Mouse (Mus musculus): ENCODE measurements around the gene Errfi1. TPM values are rescaled to one million over a fixed set of nuclear protein-coding genes. Genes with fewer than 3 reads are reported as not detected.

The Errfi1 gene
- total RNA-seq (2017) = 5.2 and 6.3 TPM in 2 replicates

DNA sequence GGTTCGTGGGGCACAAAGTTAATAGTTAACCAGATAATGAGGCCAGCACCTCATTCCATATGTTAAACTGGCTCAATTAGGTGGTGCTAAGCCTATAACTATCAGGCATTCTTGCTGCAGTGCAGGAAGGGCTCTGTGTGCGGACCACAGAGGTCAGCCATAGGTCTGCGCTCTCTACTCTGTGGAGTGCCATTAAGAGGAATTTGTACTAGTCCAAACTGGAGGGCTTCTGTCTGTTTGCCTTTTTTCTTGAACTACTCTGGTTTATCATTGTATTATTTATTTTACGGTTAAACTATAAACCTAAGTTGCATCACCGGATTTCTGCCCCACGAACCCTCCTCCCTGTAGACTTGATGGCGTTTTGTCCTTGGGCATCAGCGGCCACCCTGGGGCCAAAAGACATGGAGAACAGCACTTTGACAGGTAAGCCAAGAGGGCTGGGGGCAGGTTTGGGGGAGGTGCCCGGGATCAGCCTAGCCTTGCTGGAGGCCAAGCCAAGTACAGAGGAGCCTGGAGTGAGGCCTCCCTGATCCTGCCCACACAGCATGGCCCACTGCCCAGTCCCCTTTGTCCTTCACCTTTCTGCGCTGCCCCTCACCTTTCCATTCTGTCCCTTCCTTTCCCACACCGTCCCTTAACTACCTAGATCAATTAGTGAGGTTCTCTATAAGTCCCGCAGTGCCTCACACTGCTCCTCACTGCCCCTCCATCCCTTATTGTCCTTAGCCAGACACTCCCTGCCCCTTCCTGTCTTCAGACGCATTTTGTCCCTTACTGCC, at the start of gene Errfi1:
Gene Errfi1, plus strand, starts transcription at position 240 of the 782 bp plus-strand sequence.
- no peak for ATAC-seq (ENCODE audit: extremely low read depth, insufficient number of reproducible peaks, low FRiP score, poor library complexity, severe bottlenecking)

- ATAC-seq (ENCODE audit: extremely low read depth, insufficient number of reproducible peaks, low FRiP score, poor library complexity, severe bottlenecking) = no peak
Observed at GRCm38 (mm10) chr4:150804204-150804603, 49.5 kb upstream of the Errfi1 start.

- no peak for ATAC-seq (ENCODE audit: extremely low read depth, insufficient number of reproducible peaks, low FRiP score, poor library complexity, severe bottlenecking)
Observed at GRCm38 (mm10) chr4:150807727-150808470, 45.8 kb upstream of the Errfi1 start.

DNA sequence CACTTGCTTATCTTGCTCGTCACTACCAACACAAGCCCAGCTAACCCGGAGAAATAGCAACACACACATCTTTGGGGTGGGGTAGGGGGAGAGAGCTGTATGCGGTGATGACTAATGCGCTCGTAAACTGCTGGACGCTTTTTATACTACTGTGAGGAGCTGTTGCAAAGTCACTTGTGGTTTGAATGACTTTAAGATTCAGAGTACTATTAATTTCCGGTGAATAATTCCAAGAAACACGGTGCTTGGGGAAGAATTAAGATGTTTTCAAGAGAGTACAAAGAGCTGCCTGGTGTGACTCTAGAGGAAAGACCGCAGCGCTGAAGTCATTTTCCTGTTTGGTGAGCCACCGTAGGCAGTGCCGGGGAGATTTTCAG, 45.3 kb upstream of the Errfi1 start:
- ATAC-seq (ENCODE audit: extremely low read depth, insufficient number of reproducible peaks, low FRiP score, poor library complexity, severe bottlenecking) = no peak

- ATAC-seq (ENCODE audit: extremely low read depth, insufficient number of reproducible peaks, low FRiP score, poor library complexity, severe bottlenecking) = no peak
Observed at GRCm38 (mm10) chr4:150809323-150809722, 44.4 kb upstream of the Errfi1 start.

GRCm38 (mm10) chr4:150815144-150815543, 38.6 kb upstream of the Errfi1 start:
- ATAC-seq (ENCODE audit: extremely low read depth, insufficient number of reproducible peaks, low FRiP score, poor library complexity, severe bottlenecking) = no peak

DNA sequence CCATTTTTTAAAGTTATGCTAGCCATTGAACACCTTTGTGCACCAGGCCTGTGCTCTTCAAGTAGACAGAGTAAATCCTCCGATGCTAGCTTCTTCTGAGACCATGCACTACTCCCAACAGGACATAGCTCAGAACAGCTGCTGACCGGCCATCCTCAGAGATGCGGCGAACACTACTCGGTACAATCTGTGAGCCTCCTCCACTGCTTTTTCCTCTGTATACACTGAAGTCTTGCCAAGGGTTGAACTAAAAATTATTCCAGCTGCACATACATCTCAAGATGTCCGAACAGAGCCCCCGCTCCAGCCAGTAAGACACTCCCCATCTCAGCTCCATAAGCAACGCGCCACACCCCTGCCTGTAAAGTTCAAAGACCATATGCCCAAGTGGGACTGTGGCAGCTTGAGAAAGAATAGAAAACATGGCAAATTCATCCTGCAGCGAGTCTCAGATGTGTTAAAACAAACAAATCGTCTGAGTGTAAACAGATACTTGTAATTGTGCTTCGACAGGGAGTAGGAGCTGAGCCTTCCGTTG, 37.2 kb upstream of the Errfi1 start:
- ATAC-seq (ENCODE audit: extremely low read depth, insufficient number of reproducible peaks, low FRiP score, poor library complexity, severe bottlenecking) = no peak

DNA sequence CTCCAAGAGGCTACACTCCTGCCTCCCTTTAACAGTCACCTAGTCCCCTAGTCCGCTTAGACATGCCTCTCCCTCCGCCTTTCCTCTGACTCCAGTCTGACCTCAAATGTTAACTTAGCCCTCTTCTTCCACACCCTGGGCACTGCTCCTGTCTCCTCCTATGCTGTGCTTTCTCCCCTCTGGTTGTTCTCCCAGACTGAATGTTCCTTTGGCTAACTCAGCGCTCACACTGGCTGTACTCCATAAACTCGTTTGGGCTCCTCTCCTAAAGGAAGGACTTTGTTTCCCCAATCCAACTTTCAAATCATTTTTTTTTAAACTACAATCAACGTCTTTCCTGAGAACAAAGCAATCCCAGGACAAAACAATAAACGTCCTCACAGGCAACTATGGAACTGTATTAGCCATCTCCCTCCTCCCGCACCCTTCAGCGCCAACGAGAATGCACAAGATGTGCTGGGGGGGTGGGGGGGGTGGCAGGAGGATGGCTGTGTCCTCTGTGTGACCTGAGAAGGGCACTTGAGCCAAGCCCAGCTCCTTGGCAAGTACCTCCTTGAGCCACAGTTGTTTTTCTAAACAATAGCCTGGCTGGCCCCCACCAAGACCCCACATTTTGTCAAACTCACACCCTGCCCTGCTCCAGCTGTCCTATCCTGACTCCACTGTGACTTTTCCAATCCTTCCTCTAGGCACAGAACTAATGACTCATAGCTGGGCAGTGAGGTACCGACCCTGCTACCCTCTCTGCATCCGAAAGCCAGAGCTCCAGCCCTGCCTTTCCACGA, 34.4 kb upstream of the Errfi1 start:
- ATAC-seq (ENCODE audit: extremely low read depth, insufficient number of reproducible peaks, low FRiP score, poor library complexity, severe bottlenecking) = no peak

- ATAC-seq (ENCODE audit: extremely low read depth, insufficient number of reproducible peaks, low FRiP score, poor library complexity, severe bottlenecking) = no peak
Observed at GRCm38 (mm10) chr4:150821381-150821780, 32.3 kb upstream of the Errfi1 start.

- ATAC-seq (ENCODE audit: extremely low read depth, insufficient number of reproducible peaks, low FRiP score, poor library complexity, severe bottlenecking) = no peak
Observed at GRCm38 (mm10) chr4:150822624-150823023, 31.1 kb upstream of the Errfi1 start.

- no peak for ATAC-seq (ENCODE audit: extremely low read depth, insufficient number of reproducible peaks, low FRiP score, poor library complexity, severe bottlenecking)
Observed at GRCm38 (mm10) chr4:150823614-150824480, 29.9 kb upstream of the Errfi1 start.

DNA sequence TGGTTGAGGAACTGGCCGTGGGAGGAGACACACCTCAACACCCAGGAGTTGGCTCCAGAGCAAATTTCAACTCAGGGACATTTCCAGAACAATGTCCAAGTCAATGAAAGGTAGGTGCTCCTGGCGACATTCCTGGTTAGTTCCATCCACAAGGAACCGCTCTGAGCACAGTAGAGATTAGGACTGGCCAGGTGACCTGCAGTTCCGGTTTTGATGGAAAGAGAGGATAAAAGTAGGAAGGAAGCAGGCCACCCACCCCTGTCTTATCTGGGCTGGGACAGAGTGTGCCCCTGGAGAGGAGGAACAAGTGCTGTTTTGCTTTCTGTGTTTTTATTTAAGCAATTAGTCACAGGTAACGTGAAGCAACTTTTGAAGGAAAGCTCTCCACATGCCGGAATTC, 28.8 kb upstream of the Errfi1 start:
- no peak for ATAC-seq (ENCODE audit: extremely low read depth, insufficient number of reproducible peaks, low FRiP score, poor library complexity, severe bottlenecking)

GRCm38 (mm10) chr4:150825531-150825930, 28.2 kb upstream of the Errfi1 start:
- ATAC-seq (ENCODE audit: extremely low read depth, insufficient number of reproducible peaks, low FRiP score, poor library complexity, severe bottlenecking) = no peak

DNA sequence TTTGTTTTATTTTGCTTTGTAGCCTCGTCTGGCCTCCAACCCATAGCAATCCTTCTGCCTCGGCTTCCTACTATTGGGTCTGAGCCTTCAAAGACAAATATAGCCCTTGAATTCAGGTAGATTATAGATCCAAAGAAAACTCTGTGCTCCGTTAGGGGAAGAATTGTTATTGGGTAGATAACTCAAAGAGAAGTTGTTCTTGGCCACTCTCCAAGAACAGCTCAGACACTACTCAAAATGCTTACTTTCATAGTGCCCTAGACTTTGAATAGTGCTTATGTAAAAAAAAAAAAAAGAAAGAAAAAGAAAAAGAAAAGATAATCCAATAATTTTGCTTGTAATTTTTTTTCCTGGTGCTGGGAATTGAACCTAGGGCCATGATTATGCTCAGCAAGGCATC, 22.4 kb upstream of the Errfi1 start:
- no peak for ATAC-seq (ENCODE audit: extremely low read depth, insufficient number of reproducible peaks, low FRiP score, poor library complexity, severe bottlenecking)

DNA sequence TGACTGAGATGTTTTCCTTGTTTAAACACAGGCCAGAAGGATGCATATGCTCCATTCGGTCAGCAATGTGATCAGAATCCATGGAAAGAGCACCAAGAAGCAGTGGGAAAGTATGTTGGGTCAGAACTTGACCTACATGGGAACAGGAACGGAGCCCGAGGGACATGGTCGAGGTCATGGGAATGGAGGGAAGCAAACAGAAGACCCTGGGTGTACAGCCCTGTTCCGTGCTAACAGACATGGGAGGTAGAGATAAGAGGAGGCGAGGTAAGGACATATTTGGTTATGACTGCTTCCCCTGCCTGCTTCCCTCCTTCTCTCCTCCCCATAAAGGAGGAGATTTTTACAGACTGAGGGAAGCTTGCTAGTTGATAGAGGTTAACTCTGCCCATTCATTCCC, 21.8 kb upstream of the Errfi1 start:
- ATAC-seq (ENCODE audit: extremely low read depth, insufficient number of reproducible peaks, low FRiP score, poor library complexity, severe bottlenecking) = no peak

GRCm38 (mm10) chr4:150835163-150835562, 18.6 kb upstream of the Errfi1 start:
- ATAC-seq (ENCODE audit: extremely low read depth, insufficient number of reproducible peaks, low FRiP score, poor library complexity, severe bottlenecking) = no peak

DNA sequence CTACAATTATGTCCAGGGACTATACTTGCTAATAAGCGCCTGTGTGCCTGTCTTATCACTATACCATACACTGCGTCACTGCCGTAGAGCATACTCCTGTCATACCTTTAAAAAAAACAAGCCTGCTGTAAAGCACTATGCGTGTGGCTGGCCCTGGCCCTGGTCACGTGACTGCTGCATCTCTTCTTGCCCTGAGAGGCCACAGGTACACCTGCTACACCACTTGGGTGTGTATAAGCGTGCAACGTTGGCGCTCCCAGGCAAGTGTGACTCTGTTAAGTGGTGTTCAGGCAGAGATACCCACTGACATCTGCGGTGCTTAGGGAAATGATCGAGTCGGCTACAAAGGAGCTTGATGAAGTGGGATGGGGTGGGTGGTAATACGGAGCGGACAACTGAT, 17.5 kb upstream of the Errfi1 start:
- ATAC-seq (ENCODE audit: extremely low read depth, insufficient number of reproducible peaks, low FRiP score, poor library complexity, severe bottlenecking) = no peak

GRCm38 (mm10) chr4:150836961-150837360, 16.8 kb upstream of the Errfi1 start:
- ATAC-seq (ENCODE audit: extremely low read depth, insufficient number of reproducible peaks, low FRiP score, poor library complexity, severe bottlenecking) = no peak

- ATAC-seq (ENCODE audit: extremely low read depth, insufficient number of reproducible peaks, low FRiP score, poor library complexity, severe bottlenecking) = no peak
Observed at GRCm38 (mm10) chr4:150837458-150837857, 16.3 kb upstream of the Errfi1 start.

Data from neutrophil, adult 5-6 weeks (primary cell).